Mouse (Mus musculus): ENCODE measurements at regions not wholly inside any gene's neighbourhood (a gene's known extent, or its start where the extent isn't known, plus 50 kb on each side); places are given as distances from the start of the nearest gene placed in this dataset.

DNA sequence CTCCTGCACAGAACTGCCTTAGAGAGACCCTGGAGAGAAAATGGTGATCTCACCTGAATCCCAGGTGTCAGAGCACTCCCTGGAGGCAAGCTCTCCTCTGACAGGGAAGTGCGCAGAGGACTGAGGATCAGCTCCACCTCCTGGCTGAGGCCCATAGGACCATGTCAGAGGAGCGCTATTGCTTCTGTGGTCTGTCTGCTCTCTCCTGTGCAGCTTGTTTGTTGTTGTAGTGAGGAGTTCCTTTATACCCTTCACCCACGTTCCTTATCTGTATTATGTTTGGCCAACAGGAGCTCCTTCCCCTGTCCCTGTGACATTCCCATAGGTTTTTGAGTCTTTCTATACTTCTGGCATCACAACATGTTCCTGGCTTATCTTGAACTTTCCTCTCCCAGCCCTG, 91.5 kb upstream of the Stc2 start:
- no peak for DNase-seq
- H3K27ac ChIP-seq (ENCODE audit: insufficient read depth, low read length): no peak overlapping the region

DNA sequence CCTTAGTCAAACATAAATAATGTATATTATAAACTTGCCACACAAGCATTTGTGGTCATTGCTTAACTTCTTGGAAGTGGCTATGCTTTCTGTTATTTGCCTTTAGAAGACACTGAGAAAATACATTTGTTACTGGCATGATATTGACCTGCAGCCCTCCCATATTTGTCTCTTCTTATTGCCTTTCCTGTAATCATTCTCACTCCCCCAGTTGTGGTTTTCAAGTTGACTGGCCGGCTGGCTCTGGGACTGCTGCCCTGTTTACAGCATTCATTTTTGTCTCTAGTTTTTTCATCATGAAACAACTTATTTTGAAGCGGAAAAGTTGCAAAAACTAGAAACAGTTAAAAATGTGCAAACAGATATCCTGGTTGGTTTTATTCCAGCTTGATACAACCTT, 57.5 kb upstream of the Stc2 start:
- 83% methylated on average over 2 of the region's 2 CpGs for WGBS
- Histone ChIP-seq H3K4me3 (replicated peaks; ENCODE audit: insufficient read depth, low read depth, low read length) (no peak overlapping the region), H3K27ac (ENCODE audit: insufficient read depth, low read length) (no peak overlapping the region), H3K4me1 (ENCODE audit: control insufficient read depth, insufficient read depth, low read length) (no peaks in the 10 kb centered on the region), H3K27me3 (ENCODE audit: control insufficient read depth, insufficient read depth, low read length) (no peaks in the 10 kb centered on the region)
- TF ChIP-seq POLR2A (IDR thresholded peaks at IDR 0.05; ENCODE audit: borderline replicate concordance, insufficient read depth, low read length) (no peak), CTCF (IDR thresholded peaks at IDR 0.05; ENCODE audit: borderline replicate concordance, insufficient read depth, low read depth, low read length) (no peak)
- no peak for DNase-seq

More for the DNA sequence above, 91.5 kb upstream of the Stc2 start:
- TF ChIP-seq CTCF (IDR thresholded peaks at IDR 0.05; ENCODE audit: borderline replicate concordance, insufficient read depth, low read depth, low read length) (no peak), POLR2A (IDR thresholded peaks at IDR 0.05; ENCODE audit: borderline replicate concordance, insufficient read depth, low read length) (no peak)
- Histone ChIP-seq H3K27me3 (ENCODE audit: control insufficient read depth, insufficient read depth, low read length) (no peaks in the 10 kb centered on the region), H3K4me3 (replicated peaks; ENCODE audit: insufficient read depth, low read depth, low read length) (no peak overlapping the region), H3K4me1 (ENCODE audit: control insufficient read depth, insufficient read depth, low read length) (no peaks in the 10 kb centered on the region)
- WGBS: 79% methylated on average over 3 of the region's 3 CpGs
